Mouse (Mus musculus) spleen, adult 2 months (tissue): ENCODE measurements at regions not wholly inside any gene's neighbourhood (a gene's known extent, or its start where the extent isn't known, plus 50 kb on each side); places are given as distances from the start of the nearest gene placed in this dataset.

Experiments
- DNase-seq, 2 experiments: peaks; one replicate each; pipeline versions ENCODE4 v3.0.0 to v3.0.0-alpha.2; 2012 to 2021; ENCODE audit warnings: low spot score in 2 of 2, low read depth in 1 of 2
- H3K27ac ChIP-seq: fragments of 200-500 bp; 2 replicates; pipeline ENCODE4 v1.5.1; 2012; ENCODE audit warnings: low read length, inconsistent platforms; ENCODE audit not compliant: insufficient read depth
- H3K27me3 ChIP-seq: fragments of 200-500 bp; 2 replicates; pipeline ENCODE4 v1.6.1; 2012; ENCODE audit warnings: mild to moderate bottlenecking, moderate library complexity, low read length, inconsistent platforms; ENCODE audit not compliant: control insufficient read depth, insufficient read depth
- H3K36me3 ChIP-seq: fragments of 200-500 bp; 2 replicates; pipeline ENCODE4 v1.6.1; 2012; ENCODE audit warnings: mild to moderate bottlenecking, low read length, inconsistent platforms; ENCODE audit not compliant: control insufficient read depth, insufficient read depth
- H3K4me1 ChIP-seq: fragments of 200-500 bp; 2 replicates; pipeline ENCODE4 v1.6.1; 2011; ENCODE audit warnings: inconsistent platforms; ENCODE audit not compliant: control insufficient read depth, insufficient read depth, insufficient read length
- H3K4me3 ChIP-seq: fragments of 200-500 bp; 2 replicates; pipeline ENCODE4 v1.5.1; 2011; ENCODE audit warnings: mild to moderate bottlenecking, inconsistent platforms; ENCODE audit not compliant: insufficient read depth, insufficient read length; ENCODE audit errors: extremely low read depth
- CTCF ChIP-seq: fragments of 200-500 bp; IDR thresholded peaks from 2 replicates; pipeline ENCODE4 v1.5.1; 2011; ENCODE audit warnings: mild to moderate bottlenecking, inconsistent platforms; ENCODE audit not compliant: insufficient read depth, insufficient read length, insufficient replicate concordance; ENCODE audit errors: extremely low read depth
- POLR2A ChIP-seq: fragments of 200-500 bp; IDR thresholded peaks from 2 replicates; pipeline ENCODE4 v1.6.1; 2011; ENCODE audit warnings: low read depth, low read length, inconsistent platforms
- WGBS: fragments of 180-500 bp; shearing (Covaris S2); methylation state at CpG from one replicate; pipeline ENCODE4 v1.1.7; 2018; 5-methylcytosine and 5-hydroxymethylcytosine counted together

GRCm38 (mm10) chr6:108731107-108731630 lies 51.7 kb upstream of the Arl8b start:
- WGBS = 65% methylated on average over 9 of the region's 9 CpGs

More at GRCm38 (mm10) chr6:108731107-108731630, 51.7 kb upstream of the Arl8b start:
- Histone ChIP-seq H3K4me3 (peak overlapping the region; percentile 10; the same call in 1 of the 2 replicates), H3K4me1 (peaks cover 8% of the 10 kb centered on the region; the same call in 1 of the 2 replicates), H3K27me3 (no peaks in the 10 kb centered on the region), H3K27ac (peak overlapping the region; percentile 44; the same call in 1 of the 2 replicates), H3K36me3 (no peaks in the 10 kb centered on the region)
- TF ChIP-seq CTCF = no peak
- no peak for TF ChIP-seq POLR2A
- peak in 1 of 2 experiments; percentile 52 for DNase-seq
